Mouse (Mus musculus) cortical plate, adult 2 months (tissue): ENCODE measurements at regions not wholly inside any gene's neighbourhood (a gene's known extent, or its start where the extent isn't known, plus 50 kb on each side); places are given as distances from the start of the nearest gene placed in this dataset.

Source experiments
- CTCF ChIP-seq: fragments of 200-500 bp; IDR thresholded peaks from 2 replicates; pipeline ENCODE4 v1.5.1; 2011; ENCODE audit warnings: mild to moderate bottlenecking, control low read depth, low read length; ENCODE audit not compliant: insufficient read depth; ENCODE audit errors: extremely low read depth
- POLR2A ChIP-seq: fragments of 200-500 bp; IDR thresholded peaks from 2 replicates; pipeline ENCODE4 v1.6.1; 2011; ENCODE audit warnings: mild to moderate bottlenecking, low read length, control low read depth; ENCODE audit not compliant: insufficient read depth; ENCODE audit errors: extremely low read depth

DNA sequence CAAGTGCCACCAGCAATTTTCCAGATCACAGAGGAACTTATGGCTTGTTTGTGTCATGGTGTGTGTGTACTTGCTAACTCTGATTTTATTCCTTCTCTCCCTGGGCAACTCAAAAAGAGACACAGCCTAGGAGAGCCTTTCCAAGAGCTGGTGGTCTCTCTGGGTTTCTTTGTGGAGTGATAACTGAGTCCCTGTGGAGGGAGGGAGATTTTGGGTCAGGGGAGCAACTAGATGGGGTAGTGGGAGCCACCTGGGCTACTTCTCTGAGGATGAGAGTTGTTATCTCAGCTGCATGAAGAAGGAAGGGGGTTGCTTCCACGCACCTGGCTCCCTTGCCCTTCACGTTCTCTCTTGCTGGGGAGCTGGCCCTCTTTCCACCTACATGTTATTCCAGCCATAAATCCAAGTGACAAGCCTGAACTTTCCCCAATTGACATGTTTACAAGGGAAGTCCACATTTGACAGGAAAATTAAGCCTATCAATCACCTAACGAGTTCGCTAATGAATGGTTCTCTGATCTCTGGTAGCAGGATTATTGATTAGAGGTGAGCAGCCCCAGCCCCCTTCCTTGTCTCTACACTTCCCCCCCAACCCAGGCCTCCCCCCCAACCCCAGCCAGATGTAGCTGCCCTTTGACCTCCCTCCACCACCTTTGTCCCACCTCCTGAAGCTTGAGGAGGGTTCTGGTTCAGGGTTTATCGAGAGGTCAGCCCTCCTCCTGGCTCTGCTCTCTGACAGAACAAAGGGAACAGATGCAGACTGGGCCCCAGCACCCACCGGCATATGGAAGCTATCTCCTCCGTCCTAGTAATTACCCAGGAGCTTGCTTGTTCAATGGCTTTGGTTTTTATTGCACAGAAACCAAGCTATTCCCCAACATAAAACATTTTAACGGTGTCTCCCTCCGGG, 304.4 kb upstream of the Zfp703 start:
- TF ChIP-seq CTCF (no peak), POLR2A (no peak)
